In genomic region chr4:46533934-46534720, GRCm38 (mm10) we compare ENCODE assay signal across 7 mouse cellular contexts. TPM values are rescaled to one million over a fixed set of nuclear protein-coding genes. Genes with fewer than 3 reads are reported as not detected.
DNase-seq lines count a peak whose midpoint lies in the region; ATAC-seq lines count a peak whose summit lies in the region.

No protein-coding gene starts in this region.

- H3K4me1 ChIP-seq in hindbrain, embryonic 13.5 days (replicated peaks): peaks cover 24% of the 10 kb centered on the region
- H3K4me1 ChIP-seq in liver, embryonic 16.5 days (ENCODE audit: control insufficient read depth, low read depth, low read length): peaks cover 12% of the 10 kb centered on the region
- H3K4me1 ChIP-seq in neural tube, embryonic 14.5 days (ENCODE audit: control insufficient read depth, insufficient read depth, low read length): peaks cover 3% of the 10 kb centered on the region; the same call in 1 of the 2 replicates

- no peaks in the 10 kb centered on the region for H3K36me3 ChIP-seq in hindbrain, embryonic 13.5 days
- H3K36me3 ChIP-seq in liver, embryonic 16.5 days (ENCODE audit: control insufficient read depth, insufficient read depth): no peaks in the 10 kb centered on the region
- H3K36me3 ChIP-seq in neural tube, embryonic 14.5 days (ENCODE audit: control insufficient read depth, insufficient read depth, low read length): no peaks in the 10 kb centered on the region

- WGBS in hindbrain, embryonic 13.5 days: 11% methylated on average over 29 of the region's 29 CpGs
- WGBS in liver, embryonic 16.5 days (ENCODE audit: insufficient replicate concordance): 16% methylated on average over 29 of the region's 29 CpGs
- 10% methylated on average over 29 of the region's 29 CpGs for WGBS in neural tube, embryonic 14.5 days

- H3K27ac ChIP-seq in hindbrain, embryonic 13.5 days: no peak overlapping the region
- H3K27ac ChIP-seq in liver, embryonic 16.5 days (ENCODE audit: low read length): no peak overlapping the region
- H3K27ac ChIP-seq in neural tube, embryonic 14.5 days (ENCODE audit: low read depth, low read length): no peak overlapping the region

- H3K9ac ChIP-seq in hindbrain, embryonic 13.5 days: peak overlapping the region; percentile 49; the same call in 1 of the 2 replicates
- no peak overlapping the region for H3K9ac ChIP-seq in liver, embryonic 16.5 days (ENCODE audit: low read depth, low read length)
- H3K9ac ChIP-seq in neural tube, embryonic 14.5 days (replicated peaks; ENCODE audit: low read depth, low read length): 0 out of 2 replicates have a peak overlapping the region, but pooled peaks have one; percentile 28

- ATAC-seq in hindbrain, embryonic 13.5 days (ENCODE audit: low FRiP score): peak; percentile 30
- 0 out of 2 replicates have a peak, but pooled peaks have one; percentile 6 for ATAC-seq in liver, embryonic 16.5 days (ENCODE audit: low read depth)
- ATAC-seq in neural tube, embryonic 14.5 days (ENCODE audit: low read depth): peak; percentile 57; the same call in 1 of the 2 replicates

- peak; percentile 34 for DNase-seq in MN1 (ENCODE audit: low spot score)
- peak; percentile 18 for DNase-seq in brain, adult 2 months (ENCODE audit: low read depth, low spot score)
- no peak for DNase-seq in left cerebral cortex, adult 8-10 months (ENCODE audit: low spot score in 2 of 2)
- DNase-seq in urinary bladder, postnatal 36 days (ENCODE audit: low spot score in 2 of 2): no peak

- H3K27me3 ChIP-seq in hindbrain, embryonic 13.5 days: peaks cover 70% of the 10 kb centered on the region
- peaks cover 38% of the 10 kb centered on the region for H3K27me3 ChIP-seq in liver, embryonic 16.5 days (ENCODE audit: control insufficient read depth, insufficient read depth, low read depth, low read length)
- H3K27me3 ChIP-seq in neural tube, embryonic 14.5 days (ENCODE audit: control insufficient read depth, insufficient read depth, low read length): peaks cover 21% of the 10 kb centered on the region

- peak overlapping the region; percentile 31 for H3K4me3 ChIP-seq in hindbrain, embryonic 13.5 days
- H3K4me3 ChIP-seq in liver, embryonic 16.5 days (ENCODE audit: low read depth, low read length): peak overlapping the region; percentile 67
- peak overlapping the region; percentile 13; the same call in 1 of the 2 replicates for H3K4me3 ChIP-seq in neural tube, embryonic 14.5 days (ENCODE audit: low read depth, low read length)

- H3K4me2 ChIP-seq in hindbrain, embryonic 13.5 days: peak overlapping the region; percentile 55
- H3K4me2 ChIP-seq in liver, embryonic 16.5 days (ENCODE audit: low read depth, low read length): peak overlapping the region; percentile 71
- peak overlapping the region; percentile 42 for H3K4me2 ChIP-seq in neural tube, embryonic 14.5 days (ENCODE audit: low read depth, low read length)

- H3K9me3 ChIP-seq in hindbrain, embryonic 13.5 days: no peaks in the 10 kb centered on the region
- no peaks in the 10 kb centered on the region for H3K9me3 ChIP-seq in liver, embryonic 16.5 days (replicated peaks; ENCODE audit: control insufficient read depth, low read length)
- no peaks in the 10 kb centered on the region for H3K9me3 ChIP-seq in neural tube, embryonic 14.5 days (ENCODE audit: control insufficient read depth, low read length)

RNA-seq across cellular contexts. Expression of gene Trim14, which starts 1.8 kb away (rescaled TPM):
- 0.93 and 0.96 TPM in 2 replicates for polyA plus RNA-seq in hindbrain, embryonic 13.5 days (2015; fragmentation: Nextera tagmentation; extraction: Ambion mirVana)
- polyA plus RNA-seq in liver, embryonic 16.5 days (2015; fragmentation: Nextera tagmentation; extraction: Ambion mirVana): 8.2 and 9.0 TPM in 2 replicates
- 1.1 and 1.4 TPM in 2 replicates for polyA plus RNA-seq in neural tube, embryonic 14.5 days (2014; fragmentation: Nextera tagmentation; extraction: Ambion mirVana)
- total RNA-seq in left cerebral cortex, adult 8-10 months (2022): 1 to 10 TPM in 3 of 4 experiments, under 1 TPM in 1; 0.91 to 2.4 (median 1.7) TPM

RNA-seq across cellular contexts. Expression of gene Nans, which starts 45.1 kb away (rescaled TPM):
- polyA plus RNA-seq in hindbrain, embryonic 13.5 days (2015; fragmentation: Nextera tagmentation; extraction: Ambion mirVana): 64.7 and 67.5 TPM in 2 replicates
- 40.5 and 48.3 TPM in 2 replicates for polyA plus RNA-seq in liver, embryonic 16.5 days (2015; fragmentation: Nextera tagmentation; extraction: Ambion mirVana)
- 60.4 and 65.1 TPM in 2 replicates for polyA plus RNA-seq in neural tube, embryonic 14.5 days (2014; fragmentation: Nextera tagmentation; extraction: Ambion mirVana)
- total RNA-seq in left cerebral cortex, adult 8-10 months (2022): 10 to 100 TPM; 13.1 to 19.7 (median 17.0) TPM

Comparison
In these comparisons a context has a peak if more than half of its experiments do, and no peak if none do; other contexts are left out.
1. DNase-seq: peak in MN1 (single experiment) and brain, adult 2 months (single experiment); none in left cerebral cortex, adult 8-10 months (0 of 2) and urinary bladder, postnatal 36 days (0 of 2).
2. ATAC-seq: peak in every context shown above with its lines; median percentile 57 in neural tube, embryonic 14.5 days; 30 in hindbrain, embryonic 13.5 days; 6 in liver, embryonic 16.5 days.
3. H3K4me3 ChIP-seq: peak in every context shown above with its lines; median percentile 67 in liver, embryonic 16.5 days; 31 in hindbrain, embryonic 13.5 days; 13 in neural tube, embryonic 14.5 days.
4. Peak in every context shown above with its lines, with median percentiles within 50 percentile points of each other: H3K4me2 ChIP-seq.